Comparison of ENCODE assay signal across 8 mouse cellular contexts in genomic region chrX:56597887-56598640, GRCm38 (mm10). TPM values are rescaled to one million over a fixed set of nuclear protein-coding genes. Genes with fewer than 3 reads are reported as not detected.
DNase-seq lines count a peak whose midpoint lies in the region; ATAC-seq lines count a peak whose summit lies in the region.

Gene Mmgt1 (minus strand): TSS chrX:56598069.

- ATAC-seq in heart, embryonic 13.5 days (ENCODE audit: extremely low read depth, insufficient number of reproducible peaks, low FRiP score, low TSS enrichment) = peak; percentile 92
- peak; percentile 98 for ATAC-seq in liver, embryonic 12.5 days
- peak; percentile 98 for ATAC-seq in stomach, embryonic 15.5 days (ENCODE audit: insufficient read depth, low FRiP score, low read depth)

- 6% methylated on average over 39 of the region's 44 CpGs for WGBS in heart, embryonic 13.5 days
- 5% methylated on average over 42 of the region's 44 CpGs for WGBS in liver, embryonic 12.5 days (ENCODE audit: insufficient replicate concordance)
- 17% methylated on average over 43 of the region's 44 CpGs for WGBS in stomach, embryonic 15.5 days

- peak within 1 kb of the TSS; percentile 71 for H3K27ac ChIP-seq in brown adipose tissue, adult 24 weeks (replicated peaks; ENCODE audit: low read depth, low read length)
- peak within 1 kb of the TSS; percentile 76 for H3K27ac ChIP-seq in heart, embryonic 13.5 days (replicated peaks)
- peak within 1 kb of the TSS; percentile 82 for H3K27ac ChIP-seq in liver, embryonic 12.5 days
- H3K27ac ChIP-seq in stomach, embryonic 15.5 days = peak within 1 kb of the TSS; percentile 63; the same call in 1 of the 2 replicates

- peak within 1 kb of the TSS; percentile 94 for H3K4me3 ChIP-seq in brown adipose tissue, adult 24 weeks (ENCODE audit: insufficient read depth, low read depth, low read length)
- H3K4me3 ChIP-seq in heart, embryonic 13.5 days = peak within 1 kb of the TSS; percentile 78
- peak within 1 kb of the TSS; percentile 76 for H3K4me3 ChIP-seq in liver, embryonic 12.5 days
- H3K4me3 ChIP-seq in stomach, embryonic 15.5 days (replicated peaks) = peak within 1 kb of the TSS; percentile 68

- H3K27me3 ChIP-seq in heart, embryonic 13.5 days (replicated peaks) = no peaks in the 10 kb centered on the region
- H3K27me3 ChIP-seq in liver, embryonic 12.5 days (replicated peaks) = no peaks in the 10 kb centered on the region
- no peaks in the 10 kb centered on the region for H3K27me3 ChIP-seq in stomach, embryonic 15.5 days (replicated peaks)

- H3K4me1 ChIP-seq in brown adipose tissue, adult 24 weeks (ENCODE audit: control insufficient read depth, insufficient read depth, insufficient read length, low read length) = no peaks in the 10 kb centered on the region
- H3K4me1 ChIP-seq in heart, embryonic 13.5 days = peaks cover 7% of the 10 kb centered on the region
- peaks cover 17% of the 10 kb centered on the region for H3K4me1 ChIP-seq in liver, embryonic 12.5 days
- H3K4me1 ChIP-seq in stomach, embryonic 15.5 days = 0 out of 2 replicates have a peak, but pooled peaks cover 4% of the 10 kb centered on the region

- no peaks in the 10 kb centered on the region for H3K9me3 ChIP-seq in heart, embryonic 13.5 days
- no peaks in the 10 kb centered on the region for H3K9me3 ChIP-seq in liver, embryonic 12.5 days (replicated peaks)
- no peaks in the 10 kb centered on the region for H3K9me3 ChIP-seq in stomach, embryonic 15.5 days

- peak within 1 kb of the TSS; percentile 68 for H3K4me2 ChIP-seq in heart, embryonic 13.5 days
- peak within 1 kb of the TSS; percentile 68 for H3K4me2 ChIP-seq in liver, embryonic 12.5 days
- H3K4me2 ChIP-seq in stomach, embryonic 15.5 days = peak within 1 kb of the TSS; percentile 49

- DNase-seq in CD4-positive, CD25-positive, alpha-beta regulatory T cell, adult 2 months (ENCODE audit: low read depth, low spot score) = peak; percentile 93
- peak; percentile 43 for DNase-seq in fat pad, adult 2 months (ENCODE audit: extremely low read depth, low read depth, low spot score)
- DNase-seq in kidney, postnatal 10 days = peak; percentile 94
- DNase-seq in natural killer cell, adult 2 months (ENCODE audit: low spot score in 2 of 2) = peak; percentile 82 to 85

- H3K36me3 ChIP-seq in heart, embryonic 13.5 days = no peaks in the 10 kb centered on the region
- H3K36me3 ChIP-seq in liver, embryonic 12.5 days = peaks cover 6% of the 10 kb centered on the region; the same call in 1 of the 2 replicates
- no peaks in the 10 kb centered on the region for H3K36me3 ChIP-seq in stomach, embryonic 15.5 days

- peak within 1 kb of the TSS; percentile 89 for H3K9ac ChIP-seq in heart, embryonic 13.5 days
- peak within 1 kb of the TSS; percentile 87 for H3K9ac ChIP-seq in liver, embryonic 12.5 days
- H3K9ac ChIP-seq in stomach, embryonic 15.5 days = peak within 1 kb of the TSS; percentile 74

RNA-seq across cellular contexts. Expression of gene Mmgt1, which starts in this region (rescaled TPM):
- 40.7 and 48.3 TPM in 2 replicates for polyA plus RNA-seq in brown adipose tissue, adult 24 weeks (2012; ENCODE audit: insufficient read depth, insufficient read length, missing spikeins)
- polyA plus RNA-seq in heart, embryonic 13.5 days (2015; fragmentation: Nextera tagmentation; extraction: Ambion mirVana) = 20.9 and 23.4 TPM in 2 replicates
- polyA plus RNA-seq in liver, embryonic 12.5 days (2016; fragmentation: Nextera tagmentation; extraction: Ambion mirVana) = 14.1 and 14.6 TPM in 2 replicates
- 21.2 and 24.8 TPM in 2 replicates for polyA plus RNA-seq in stomach, embryonic 15.5 days (2015; fragmentation: Nextera tagmentation; extraction: Ambion mirVana)

Comparison
In these comparisons a context has a peak if more than half of its experiments do, and no peak if none do; other contexts are left out.
1. Peak in every context shown above with its lines: DNase-seq, ATAC-seq, H3K4me3 ChIP-seq and H3K27ac ChIP-seq.
2. DNase-seq: peak in every context shown above with its lines; median percentile 94 in kidney, postnatal 10 days; 93 in CD4-positive, CD25-positive, alpha-beta regulatory T cell, adult 2 months; 84 in natural killer cell, adult 2 months; 43 in fat pad, adult 2 months.